Mouse (Mus musculus) testis, adult 2 months (tissue): ENCODE data around the gene Nek9. TPM values are rescaled to one million over a fixed set of nuclear protein-coding genes. Genes with fewer than 3 reads are reported as not detected.

ENCODE experiments used
- H3K27ac ChIP-seq: fragments of 200-500 bp; 2 replicates; pipeline ENCODE4 v1.5.1; 2012; ENCODE audit warnings: low read depth, low read length; ENCODE audit not compliant: control insufficient read depth, insufficient read depth
- H3K27me3 ChIP-seq: fragments of 200-500 bp; 2 replicates; pipeline ENCODE4 v1.6.1; 2012; ENCODE audit warnings: mild to moderate bottlenecking, low read length, moderate library complexity; ENCODE audit not compliant: control insufficient read depth, insufficient read depth
- H3K36me3 ChIP-seq: fragments of 200-500 bp; 2 replicates; pipeline ENCODE4 v1.6.1; 2012; ENCODE audit warnings: mild to moderate bottlenecking, low read length; ENCODE audit not compliant: control insufficient read depth, insufficient read depth
- H3K4me1 ChIP-seq: fragments of 200-500 bp; 2 replicates; pipeline ENCODE4 v1.6.1; 2012; ENCODE audit warnings: low read length; ENCODE audit not compliant: control insufficient read depth, insufficient read depth
- H3K4me3 ChIP-seq: fragments of 200-500 bp; 2 replicates; pipeline ENCODE4 v1.5.1; 2012; ENCODE audit warnings: low read depth, mild to moderate bottlenecking, low read length, moderate library complexity, mixed read lengths; ENCODE audit not compliant: control insufficient read depth
- CTCF ChIP-seq: fragments of 200-500 bp; IDR thresholded peaks from 2 replicates; pipeline ENCODE4 v1.5.1; 2012; ENCODE audit warnings: low read depth, mild to moderate bottlenecking, inconsistent platforms, low read length, moderate library complexity; ENCODE audit not compliant: control insufficient read depth, insufficient read depth, insufficient replicate concordance
- POLR2A ChIP-seq: fragments of 200-500 bp; IDR thresholded peaks from 2 replicates; pipeline ENCODE4 v1.6.1; 2012; ENCODE audit warnings: low read depth, mild to moderate bottlenecking, inconsistent platforms, low read length, moderate library complexity; ENCODE audit not compliant: control insufficient read depth
- polyA plus RNA-seq: library from polyadenylated mRNA; depleted of rRNA; stranded (reverse); fragments of >200 nt; gene quantifications from 2 replicates; pipeline ENCODE4 v1.2.3, GENCODE M21; 2012

Nek9 gene
- polyA plus RNA-seq, 1 experiment = 20.3 TPM

- no peaks in the 10 kb centered on the region for H3K4me1 ChIP-seq
- no peak overlapping the region for H3K4me3 ChIP-seq
- no peak for TF ChIP-seq POLR2A
- TF ChIP-seq CTCF = no peak
- H3K27me3 ChIP-seq = no peaks in the 10 kb centered on the region
- H3K36me3 ChIP-seq = no peaks in the 10 kb centered on the region
- no peak overlapping the region for H3K27ac ChIP-seq
Observed at GRCm38 (mm10) chr12:85362510-85362909, 23.3 kb upstream of the Nek9 start.

GRCm38 (mm10) chr12:85361580-85361979 is 22.4 kb upstream of the Nek9 start:
- no peak overlapping the region for H3K27ac ChIP-seq
- no peaks in the 10 kb centered on the region for H3K4me1 ChIP-seq
- H3K27me3 ChIP-seq = no peaks in the 10 kb centered on the region
- H3K4me3 ChIP-seq = no peak overlapping the region
- no peaks in the 10 kb centered on the region for H3K36me3 ChIP-seq
- no peak for TF ChIP-seq POLR2A
- TF ChIP-seq CTCF = no peak

GRCm38 (mm10) chr12:85361165-85361564 is 22.0 kb upstream of the Nek9 start:
- Histone ChIP-seq H3K27me3 (no peaks in the 10 kb centered on the region), H3K4me1 (no peaks in the 10 kb centered on the region), H3K36me3 (no peaks in the 10 kb centered on the region), H3K27ac (no peak overlapping the region), H3K4me3 (no peak overlapping the region)
- TF ChIP-seq CTCF (no peak), POLR2A (no peak)

- Histone ChIP-seq H3K4me3 (no peak overlapping the region), H3K4me1 (no peaks in the 10 kb centered on the region), H3K27me3 (no peaks in the 10 kb centered on the region), H3K27ac (no peak overlapping the region), H3K36me3 (no peaks in the 10 kb centered on the region)
- no peak for TF ChIP-seq POLR2A
- TF ChIP-seq CTCF = no peak
Observed at GRCm38 (mm10) chr12:85354061-85354460, 14.9 kb upstream of the Nek9 start.

- Histone ChIP-seq H3K4me1 (no peaks in the 10 kb centered on the region), H3K4me3 (no peak overlapping the region), H3K36me3 (no peaks in the 10 kb centered on the region), H3K27ac (no peak overlapping the region), H3K27me3 (no peaks in the 10 kb centered on the region)
- TF ChIP-seq POLR2A = no peak
- TF ChIP-seq CTCF = no peak
Observed at GRCm38 (mm10) chr12:85350407-85351232, 11.5 kb upstream of the Nek9 start.

GRCm38 (mm10) chr12:85348338-85348737 is 9.2 kb upstream of the Nek9 start:
- Histone ChIP-seq H3K4me1 (no peaks in the 10 kb centered on the region), H3K36me3 (no peaks in the 10 kb centered on the region; the same call in none of the 2 replicates), H3K4me3 (no peak overlapping the region), H3K27me3 (no peaks in the 10 kb centered on the region), H3K27ac (no peak overlapping the region)
- no peak for TF ChIP-seq CTCF
- TF ChIP-seq POLR2A = no peak

- no peak for TF ChIP-seq POLR2A
- no peak for TF ChIP-seq CTCF
- Histone ChIP-seq H3K4me3 (no peak overlapping the region), H3K27me3 (no peaks in the 10 kb centered on the region), H3K4me1 (no peaks in the 10 kb centered on the region), H3K27ac (no peak overlapping the region), H3K36me3 (no peaks in the 10 kb centered on the region; the same call in none of the 2 replicates)
Observed at GRCm38 (mm10) chr12:85347196-85347595, 8.0 kb upstream of the Nek9 start.
